9 mouse cellular contexts compared by ENCODE assay signal in genomic region chr1:55888711-55889366, GRCm38 (mm10).
DNase-seq lines count a peak whose midpoint lies in the region; TF ChIP-seq lines count a peak whose summit lies in the region.
"Had no signal": no experiment of that assay in that cellular context is flagged by ENCODE, and none has a peak within 500 bp of the region (broad histone marks: within the 10 kb centered on the region; RNA-seq: fewer than 3 reads in every experiment).

No protein-coding gene starts in this region.

- no peak for DNase-seq in heart, embryonic 10.5 days (ENCODE audit: low spot score)
- DNase-seq in heart, adult 2 months = no peak
- DNase-seq in right cerebral cortex, adult 18-20 months = peak; percentile 25
- DNase-seq in right cerebral cortex, postnatal 36 days (ENCODE audit: low spot score in 2 of 2) = no peak
- DNase-seq in heart, postnatal 4 days = peak; percentile 32
- peak; percentile 25 for DNase-seq in right cerebral cortex, postnatal 4 days
- no peak for DNase-seq in layer of hippocampus, adult 11-12 months (ENCODE audit: low spot score)
- DNase-seq in urinary bladder, adult 18-20 months (ENCODE audit: low spot score in 2 of 2) = no peak

- no peak overlapping the region for H3K9ac ChIP-seq in heart, adult 2 months (ENCODE audit: low read depth, low read length)
- H3K9ac ChIP-seq: embryonic facial prominence, embryonic 15.5 days had no signal

- no peak for TF ChIP-seq POLR2A in heart, adult 2 months (IDR thresholded peaks at IDR 0.05; ENCODE audit: insufficient read depth, low read depth, low read length)

- intact Hi-C loops in heart, adult 2 months (cut with DNase I) = loop anchor here (2.0 to 5.0 kb wide), 3 partner anchors 1103 to 1378 kb away; no protein-coding TSS in a partner anchor

- WGBS in heart, embryonic 10.5 days = 43% methylated on average over 17 of the region's 17 CpGs
- 49% methylated on average over 17 of the region's 17 CpGs for WGBS in heart, adult 2 months

- H3K4me3 ChIP-seq in heart, embryonic 10.5 days = peak overlapping the region; percentile 12; the same call in 1 of the 2 replicates
- H3K4me3 ChIP-seq in heart, adult 2 months = no peak overlapping the region
- H3K4me3 ChIP-seq: embryonic facial prominence, embryonic 15.5 days had no signal

- no peak for TF ChIP-seq EP300 in heart, adult 2 months (IDR thresholded peaks at IDR 0.05; ENCODE audit: insufficient read depth, low read depth, low read length)

- H3K4me1 ChIP-seq in heart, embryonic 10.5 days = peaks cover 12% of the 10 kb centered on the region
- no peaks in the 10 kb centered on the region for H3K4me1 ChIP-seq in heart, adult 2 months (ENCODE audit: control insufficient read depth, insufficient read depth, low read length)

- H3K9me3 ChIP-seq in heart, embryonic 10.5 days = no peaks in the 10 kb centered on the region
- H3K9me3 ChIP-seq: embryonic facial prominence, embryonic 15.5 days had no signal

- no peak overlapping the region for H3K27ac ChIP-seq in heart, embryonic 10.5 days
- no peak overlapping the region for H3K27ac ChIP-seq in heart, adult 2 months
- H3K27ac ChIP-seq: embryonic facial prominence, embryonic 15.5 days had no signal

- TF ChIP-seq CTCF in heart, adult 2 months (IDR thresholded peaks at IDR 0.05) = no peak

- no peaks in the 10 kb centered on the region for H3K36me3 ChIP-seq in heart, embryonic 10.5 days
- H3K36me3 ChIP-seq in heart, adult 2 months (ENCODE audit: control insufficient read depth, insufficient read depth, low read length) = no peaks in the 10 kb centered on the region
- H3K36me3 ChIP-seq: embryonic facial prominence, embryonic 15.5 days had no signal

- no peaks in the 10 kb centered on the region for H3K79me2 ChIP-seq in heart, adult 2 months (replicated peaks; ENCODE audit: control insufficient read depth, insufficient read depth, low read length)

- H3K27me3 ChIP-seq in heart, embryonic 10.5 days (ENCODE audit: insufficient read depth, poor library complexity, severe bottlenecking) = peaks cover 47% of the 10 kb centered on the region
- no peaks in the 10 kb centered on the region for H3K27me3 ChIP-seq in heart, adult 2 months (ENCODE audit: control insufficient read depth, insufficient read depth, low read length)

Comparison
In these comparisons a context has a peak if more than half of its experiments do, and no peak if none do; other contexts are left out.
1. DNase-seq: peak in right cerebral cortex, adult 18-20 months (single experiment), heart, postnatal 4 days (single experiment) and right cerebral cortex, postnatal 4 days (single experiment); none in heart, embryonic 10.5 days (single experiment), heart, adult 2 months (0 of 2), right cerebral cortex, postnatal 36 days (0 of 2), layer of hippocampus, adult 11-12 months (single experiment) and urinary bladder, adult 18-20 months (0 of 2).